Mouse (Mus musculus) liver, embryonic 14.5 days (tissue): ENCODE data around the gene Olfr498. TPM values are rescaled to one million over a fixed set of nuclear protein-coding genes. Genes with fewer than 3 reads are reported as not detected.

Source experiments
- ATAC-seq: fragments of 200-750 bp; cut with Nextera tagmentation; 2 replicates; pipeline ENCODE4 v1.8.0; 2017; ENCODE audit warnings: moderate number of reproducible peaks, mild to moderate bottlenecking, moderate library complexity; ENCODE audit not compliant: insufficient read depth
- DNase-seq, 3 experiments: peaks; one replicate each; pipeline ENCODE4 v3.0.0-alpha.2; 2012 to 2013; ENCODE audit warnings: low read depth in 3 of 3, low spot score in 3 of 3
- H3K27ac ChIP-seq: fragments of 300-500 bp; sonication (generic); 2 replicates; pipeline ENCODE4 v1.5.1; 2014; ENCODE audit warnings: moderate library complexity, mild to moderate bottlenecking, control low read depth, inconsistent platforms
- H3K27me3 ChIP-seq: fragments of 300-500 bp; sonication (generic); 2 replicates; pipeline ENCODE4 v1.6.1; 2014; ENCODE audit warnings: mild to moderate bottlenecking, low read length, moderate library complexity; ENCODE audit not compliant: control insufficient read depth, insufficient read depth
- H3K36me3 ChIP-seq: fragments of 300-500 bp; sonication (generic); replicated peaks from 2 replicates; pipeline ENCODE4 v1.6.1; 2014; ENCODE audit warnings: low read depth; ENCODE audit not compliant: control insufficient read depth, insufficient read depth
- H3K4me1 ChIP-seq, 2 experiments: fragments of 200-500 bp in 1 of 2; fragments of 300-500 bp in 1 of 2; sonication (generic) in 1 of 2; replicated peaks; 2 replicates each; pipeline ENCODE4 v1.6.1; 2012 to 2014; ENCODE audit warnings: antibody characterized with exemption in 1 of 2, inconsistent platforms in 1 of 2, low read length in 1 of 2; ENCODE audit not compliant: control insufficient read depth in 2 of 2, insufficient read depth in 2 of 2
- H3K4me2 ChIP-seq: fragments of 300-500 bp; sonication (generic); 2 replicates; pipeline ENCODE4 v1.6.1; 2014; ENCODE audit warnings: low read depth, mild to moderate bottlenecking, control low read depth, moderate library complexity
- H3K4me3 ChIP-seq, 2 experiments: fragments of 200-500 bp in 1 of 2; fragments of 300-500 bp in 1 of 2; sonication (generic) in 1 of 2; 2 replicates each; pipeline ENCODE4 v1.5.1; 2012 to 2014; ENCODE audit warnings: low read depth in 2 of 2, low read length in 2 of 2, mild to moderate bottlenecking in 2 of 2, control low read depth in 1 of 2, inconsistent platforms in 1 of 2, moderate library complexity in 1 of 2; ENCODE audit not compliant: insufficient read depth in 1 of 2
- H3K9ac ChIP-seq: fragments of 300-500 bp; sonication (generic); replicated peaks from 2 replicates; pipeline ENCODE4 v1.6.1; 2014; ENCODE audit warnings: mild to moderate bottlenecking, control low read depth, moderate library complexity
- H3K9me3 ChIP-seq: fragments of 300-500 bp; sonication (generic); 2 replicates; pipeline ENCODE4 v1.6.1; 2016; ENCODE audit warnings: low read length, mixed read lengths; ENCODE audit not compliant: control insufficient read depth
- CTCF ChIP-seq: IDR thresholded peaks from 2 replicates; pipeline ENCODE4 v1.5.1; 2016; ENCODE audit warnings: antibody characterized with exemption, low read depth, control low read depth
- EP300 ChIP-seq: IDR thresholded peaks from 2 replicates; pipeline ENCODE4 v1.6.1; 2016; ENCODE audit warnings: antibody characterized with exemption, low read depth
- WGBS: fragments of 180-500 bp; shearing (Covaris S2); extraction: QIAGEN DNeasy Blood & Tissue Kit; methylation state at CpG from one replicate; pipeline ENCODE4 v1.1.7; 2014; ENCODE audit not compliant: insufficient replicate concordance; 5-methylcytosine and 5-hydroxymethylcytosine counted together
- polyA plus RNA-seq, 2 experiments: library from polyadenylated mRNA; depleted of rRNA in 1 of 2; stranded (reverse) in 1 of 2; unstranded in 1 of 2; fragments of >200 nt; fragmentation: Nextera tagmentation in 1 of 2; extraction: Ambion mirVana in 1 of 2; gene quantifications; 2 replicates each; pipeline versions ENCODE4 v1.2.1 to v1.2.3; 2012 to 2014

Gene Olfr498
- not detected in 2 replicates for polyA plus RNA-seq (2012; rRNA removed)
- polyA plus RNA-seq (2014; fragmentation: Nextera tagmentation; extraction: Ambion mirVana): not detected in 2 replicates

GRCm38 (mm10) chr7:108465026-108465425 is at the start of gene Olfr498:
Olfr498 (plus strand) TSS chr7:108465326.
- Histone ChIP-seq H3K4me3 (no peak within 1 kb of the TSS), H3K27me3 (no peaks in the 10 kb centered on the region), H3K36me3 (no peaks in the 10 kb centered on the region), H3K9ac (no peak within 1 kb of the TSS), H3K4me2 (no peak within 1 kb of the TSS), H3K4me1 (no peaks in the 10 kb centered on the region), H3K9me3 (no peaks in the 10 kb centered on the region), H3K27ac (no peak within 1 kb of the TSS)
- DNase-seq: no peak
- no peak for ATAC-seq
- TF ChIP-seq CTCF (no peak), EP300 (no peak)
- 56% methylated on average over 1 of the region's 1 CpGs for WGBS

- Histone ChIP-seq H3K4me2 (no peak within 1 kb of the TSS), H3K9me3 (no peaks in the 10 kb centered on the region), H3K27me3 (no peaks in the 10 kb centered on the region), H3K36me3 (no peaks in the 10 kb centered on the region), H3K4me3 (no peak within 1 kb of the TSS), H3K4me1 (no peaks in the 10 kb centered on the region), H3K27ac (no peak within 1 kb of the TSS), H3K9ac (no peak within 1 kb of the TSS)
- 52% methylated on average over 2 of the region's 2 CpGs for WGBS
- DNase-seq (no peak), ATAC-seq (no peak)
- TF ChIP-seq CTCF: no peak
- no peak for TF ChIP-seq EP300
Observed at GRCm38 (mm10) chr7:108420121-108420520, 45.0 kb upstream of the Olfr498 start, which contains the start of gene Olfr497. Olfr497 (plus strand) TSS chr7:108420421.

Other genes with a start within 250 kb of the Olfr498 start
- not detected in 2 replicates for gene Olfr488, start 207.0 kb upstream of the Olfr498 start, polyA plus RNA-seq (2012; rRNA removed)
- not detected in 2 replicates for gene Olfr488, start 207.0 kb upstream of the Olfr498 start, polyA plus RNA-seq (2014; fragmentation: Nextera tagmentation; extraction: Ambion mirVana)
- gene Olfr490, start 176.4 kb upstream of the Olfr498 start, polyA plus RNA-seq (2012; rRNA removed): not detected in 2 replicates
- not detected in 2 replicates for gene Olfr490, start 176.4 kb upstream of the Olfr498 start, polyA plus RNA-seq (2014; fragmentation: Nextera tagmentation; extraction: Ambion mirVana)
- gene Olfr491, start 151.9 kb upstream of the Olfr498 start, polyA plus RNA-seq (2012; rRNA removed): not detected in 2 replicates
- not detected in 2 replicates for gene Olfr491, start 151.9 kb upstream of the Olfr498 start, polyA plus RNA-seq (2014; fragmentation: Nextera tagmentation; extraction: Ambion mirVana)
- not detected in 2 replicates for gene Olfr492, start 141.7 kb upstream of the Olfr498 start, polyA plus RNA-seq (2012; rRNA removed)
- not detected in 2 replicates for gene Olfr492, start 141.7 kb upstream of the Olfr498 start, polyA plus RNA-seq (2014; fragmentation: Nextera tagmentation; extraction: Ambion mirVana)
- gene Olfr493, start 118.3 kb upstream of the Olfr498 start, polyA plus RNA-seq (2012; rRNA removed): not detected in 2 replicates
- not detected in 2 replicates for gene Olfr493, start 118.3 kb upstream of the Olfr498 start, polyA plus RNA-seq (2014; fragmentation: Nextera tagmentation; extraction: Ambion mirVana)
- not detected in 2 replicates for gene Olfr494, start 100.0 kb upstream of the Olfr498 start, polyA plus RNA-seq (2012; rRNA removed)
- gene Olfr494, start 100.0 kb upstream of the Olfr498 start, polyA plus RNA-seq (2014; fragmentation: Nextera tagmentation; extraction: Ambion mirVana): not detected in 2 replicates
- not detected in 2 replicates for gene Olfr495, start 72.2 kb upstream of the Olfr498 start, polyA plus RNA-seq (2012; rRNA removed)
- gene Olfr495, start 72.2 kb upstream of the Olfr498 start, polyA plus RNA-seq (2014; fragmentation: Nextera tagmentation; extraction: Ambion mirVana): not detected in 2 replicates
- gene Olfr497, start 44.9 kb upstream of the Olfr498 start, polyA plus RNA-seq (2012; rRNA removed): not detected in 2 replicates
- not detected in 2 replicates for gene Olfr497, start 44.9 kb upstream of the Olfr498 start, polyA plus RNA-seq (2014; fragmentation: Nextera tagmentation; extraction: Ambion mirVana)
- gene Olfr502, start 59.7 kb downstream of the Olfr498 start, polyA plus RNA-seq (2012; rRNA removed): not detected in 2 replicates
- not detected in 2 replicates for gene Olfr502, start 59.7 kb downstream of the Olfr498 start, polyA plus RNA-seq (2014; fragmentation: Nextera tagmentation; extraction: Ambion mirVana)
- gene Olfr503, start 79.2 kb downstream of the Olfr498 start, polyA plus RNA-seq (2012; rRNA removed): not detected in 2 replicates
- not detected in 2 replicates for gene Olfr503, start 79.2 kb downstream of the Olfr498 start, polyA plus RNA-seq (2014; fragmentation: Nextera tagmentation; extraction: Ambion mirVana)
- not detected in 2 replicates for gene Olfr504, start 100.5 kb downstream of the Olfr498 start, polyA plus RNA-seq (2012; rRNA removed)
- gene Olfr504, start 100.5 kb downstream of the Olfr498 start, polyA plus RNA-seq (2014; fragmentation: Nextera tagmentation; extraction: Ambion mirVana): not detected in 2 replicates
- not detected in 2 replicates for gene Olfr506, start 145.5 kb downstream of the Olfr498 start, polyA plus RNA-seq (2012; rRNA removed)
- gene Olfr506, start 145.5 kb downstream of the Olfr498 start, polyA plus RNA-seq (2014; fragmentation: Nextera tagmentation; extraction: Ambion mirVana): not detected in 2 replicates
- not detected in 2 replicates for gene Olfr507, start 156.5 kb downstream of the Olfr498 start, polyA plus RNA-seq (2012; rRNA removed)
- gene Olfr507, start 156.5 kb downstream of the Olfr498 start, polyA plus RNA-seq (2014; fragmentation: Nextera tagmentation; extraction: Ambion mirVana): not detected in 2 replicates
- gene Olfr508, start 164.7 kb downstream of the Olfr498 start, polyA plus RNA-seq (2012; rRNA removed): not detected in 2 replicates
- not detected in 2 replicates for gene Olfr508, start 164.7 kb downstream of the Olfr498 start, polyA plus RNA-seq (2014; fragmentation: Nextera tagmentation; extraction: Ambion mirVana)
- gene Olfr509, start 186.6 kb downstream of the Olfr498 start, polyA plus RNA-seq (2012; rRNA removed): not detected in 2 replicates
- not detected in 2 replicates for gene Olfr509, start 186.6 kb downstream of the Olfr498 start, polyA plus RNA-seq (2014; fragmentation: Nextera tagmentation; extraction: Ambion mirVana)
- not detected in 2 replicates for gene Olfr510, start 201.1 kb downstream of the Olfr498 start, polyA plus RNA-seq (2012; rRNA removed)
- not detected in 2 replicates for gene Olfr510, start 201.1 kb downstream of the Olfr498 start, polyA plus RNA-seq (2014; fragmentation: Nextera tagmentation; extraction: Ambion mirVana)
- not detected in 2 replicates for gene Olfr512, start 248.0 kb downstream of the Olfr498 start, polyA plus RNA-seq (2012; rRNA removed)
- not detected in 2 replicates for gene Olfr512, start 248.0 kb downstream of the Olfr498 start, polyA plus RNA-seq (2014; fragmentation: Nextera tagmentation; extraction: Ambion mirVana)